In the genomic region with DNA sequence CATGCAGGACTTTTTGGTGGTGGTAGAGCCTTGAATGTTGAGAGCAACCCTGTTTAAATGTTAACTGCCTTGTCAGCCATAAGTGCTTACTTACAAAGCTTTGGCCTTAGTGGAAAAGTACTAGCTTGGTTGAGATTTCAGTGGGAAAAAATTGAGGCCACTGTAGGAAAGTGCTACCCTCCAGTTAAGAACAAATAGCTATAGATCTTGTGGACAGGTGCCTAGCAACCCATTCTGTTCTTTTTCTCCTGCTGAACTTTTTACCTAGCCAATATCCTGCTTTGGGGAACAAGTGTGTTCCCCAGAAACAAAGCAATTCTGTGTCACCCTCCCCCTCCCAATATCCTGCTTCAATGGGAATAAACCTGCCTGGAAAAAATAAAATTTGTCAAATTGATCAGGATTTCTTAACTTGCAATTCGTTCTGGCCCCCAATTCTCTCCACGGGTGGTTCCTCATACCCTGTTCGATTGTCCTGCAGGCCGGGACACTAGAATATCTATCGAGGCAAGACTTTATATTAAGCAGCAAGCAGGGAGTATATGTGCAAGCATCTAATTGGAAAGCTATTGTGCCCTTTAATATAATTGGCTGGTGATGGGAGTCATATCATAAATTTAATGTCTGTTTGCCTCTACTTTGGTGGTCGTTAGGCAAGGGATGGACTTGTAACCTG, we compare ENCODE assay signal across 26 mouse cellular contexts.
DNase-seq lines count a peak whose midpoint lies in the region; ATAC-seq lines count a peak whose summit lies in the region.
"Had no signal": no experiment of that assay in that cellular context is flagged by ENCODE, and none has a peak within 500 bp of the region (broad histone marks: within the 10 kb centered on the region; RNA-seq: fewer than 3 reads in every experiment).

No protein-coding gene starts in this region.

- H3K36me3 ChIP-seq in hindbrain, embryonic 15.5 days, result no peaks in the 10 kb centered on the region
- H3K36me3 ChIP-seq in hindbrain, embryonic 10.5 days, result no peaks in the 10 kb centered on the region
- no peaks in the 10 kb centered on the region for H3K36me3 ChIP-seq in neural tube, embryonic 13.5 days
- H3K36me3 ChIP-seq: embryonic facial prominence, embryonic 12.5 days; embryonic facial prominence, embryonic 15.5 days; forebrain, embryonic 15.5 days; heart, embryonic 10.5 days; heart, embryonic 13.5 days; hindbrain, embryonic 13.5 days; intestine, embryonic 15.5 days had no signal

- no peaks in the 10 kb centered on the region for H3K4me1 ChIP-seq in hindbrain, embryonic 15.5 days (replicated peaks)
- no peaks in the 10 kb centered on the region for H3K4me1 ChIP-seq in hindbrain, embryonic 10.5 days (replicated peaks)
- H3K4me1 ChIP-seq in neural tube, embryonic 13.5 days (replicated peaks), result 0 out of 2 replicates have a peak, but pooled peaks cover 5% of the 10 kb centered on the region
- H3K4me1 ChIP-seq: embryonic facial prominence, embryonic 12.5 days; embryonic facial prominence, embryonic 15.5 days; forebrain, embryonic 15.5 days; heart, embryonic 10.5 days; heart, embryonic 13.5 days; hindbrain, embryonic 13.5 days; intestine, embryonic 15.5 days had no signal

- H3K9me3 ChIP-seq in hindbrain, embryonic 15.5 days, result no peaks in the 10 kb centered on the region; the same call in 1 of the 2 replicates
- no peaks in the 10 kb centered on the region for H3K9me3 ChIP-seq in hindbrain, embryonic 10.5 days
- no peaks in the 10 kb centered on the region for H3K9me3 ChIP-seq in neural tube, embryonic 13.5 days
- H3K9me3 ChIP-seq: embryonic facial prominence, embryonic 12.5 days; embryonic facial prominence, embryonic 15.5 days; forebrain, embryonic 15.5 days; heart, embryonic 10.5 days; heart, embryonic 13.5 days; hindbrain, embryonic 13.5 days; intestine, embryonic 15.5 days had no signal

- H3K27me3 ChIP-seq in hindbrain, embryonic 15.5 days, result no peaks in the 10 kb centered on the region
- H3K27me3 ChIP-seq in hindbrain, embryonic 10.5 days (ENCODE audit: insufficient read depth, poor library complexity, severe bottlenecking), result no peaks in the 10 kb centered on the region
- H3K27me3 ChIP-seq in neural tube, embryonic 13.5 days, result no peaks in the 10 kb centered on the region
- H3K27me3 ChIP-seq: embryonic facial prominence, embryonic 12.5 days; embryonic facial prominence, embryonic 15.5 days; forebrain, embryonic 15.5 days; heart, embryonic 13.5 days; hindbrain, embryonic 13.5 days; intestine, embryonic 15.5 days had no signal

- no peak for DNase-seq in hindbrain, embryonic 10.5 days (ENCODE audit: low spot score)
- DNase-seq in embryo, embryonic 11 days, result peak; percentile 9
- peak; percentile 4 for DNase-seq in embryo, embryonic 9.5 days (ENCODE audit: extremely low spot score)
- DNase-seq in right cerebral cortex, adult 18-20 months, result no peak
- no peak for DNase-seq in cerebellum, adult 11 months
- DNase-seq in kidney, postnatal 25 days, result no peak
- DNase-seq: adrenal gland, adult 8-10 months; adrenal gland, postnatal 25 days; cerebellum, adult 18-20 months; cerebellum, adult 9-10 months; cerebellum, postnatal 14 days; gastrocnemius, postnatal 10 days; gastrocnemius, postnatal 36 days; heart, adult 2 months; heart, postnatal 14 days; heart, postnatal 4 days had no signal

- no peak overlapping the region for H3K27ac ChIP-seq in hindbrain, embryonic 15.5 days (replicated peaks)
- no peak overlapping the region for H3K27ac ChIP-seq in hindbrain, embryonic 10.5 days
- peak overlapping the region; percentile 52; the same call in 1 of the 2 replicates for H3K27ac ChIP-seq in neural tube, embryonic 13.5 days (replicated peaks)
- H3K27ac ChIP-seq: embryonic facial prominence, embryonic 12.5 days; embryonic facial prominence, embryonic 15.5 days; forebrain, embryonic 15.5 days; heart, adult 2 months; heart, embryonic 10.5 days; heart, embryonic 13.5 days; hindbrain, embryonic 13.5 days; intestine, embryonic 15.5 days had no signal

- H3K9ac ChIP-seq in hindbrain, embryonic 15.5 days, result no peak overlapping the region
- no peak overlapping the region for H3K9ac ChIP-seq in neural tube, embryonic 13.5 days
- H3K9ac ChIP-seq: embryonic facial prominence, embryonic 12.5 days; embryonic facial prominence, embryonic 15.5 days; forebrain, embryonic 15.5 days; heart, embryonic 13.5 days; hindbrain, embryonic 13.5 days; intestine, embryonic 15.5 days had no signal

- H3K4me2 ChIP-seq in hindbrain, embryonic 15.5 days, result no peak overlapping the region
- H3K4me2 ChIP-seq in neural tube, embryonic 13.5 days, result no peak overlapping the region
- H3K4me2 ChIP-seq: embryonic facial prominence, embryonic 12.5 days; embryonic facial prominence, embryonic 15.5 days; forebrain, embryonic 15.5 days; heart, embryonic 13.5 days; hindbrain, embryonic 13.5 days; intestine, embryonic 15.5 days had no signal

- H3K4me3 ChIP-seq in hindbrain, embryonic 15.5 days, result no peak overlapping the region
- H3K4me3 ChIP-seq in hindbrain, embryonic 10.5 days, result no peak overlapping the region
- no peak overlapping the region for H3K4me3 ChIP-seq in neural tube, embryonic 13.5 days
- H3K4me3 ChIP-seq: embryonic facial prominence, embryonic 12.5 days; embryonic facial prominence, embryonic 15.5 days; forebrain, embryonic 15.5 days; heart, adult 2 months; heart, embryonic 10.5 days; heart, embryonic 13.5 days; hindbrain, embryonic 13.5 days; intestine, embryonic 15.5 days had no signal

- WGBS in hindbrain, embryonic 15.5 days, result 50% methylated on average over 6 of the region's 6 CpGs
- 82% methylated on average over 6 of the region's 6 CpGs for WGBS in hindbrain, embryonic 10.5 days
- 17% methylated on average over 6 of the region's 6 CpGs for WGBS in neural tube, embryonic 13.5 days

- 0 out of 2 replicates have a peak, but pooled peaks have one; percentile 27 for ATAC-seq in hindbrain, embryonic 15.5 days (ENCODE audit: low FRiP score, low read depth)
- ATAC-seq in neural tube, embryonic 13.5 days (ENCODE audit: low read depth), result peak; percentile 81
- ATAC-seq: CD4-positive, CD25-positive, alpha-beta regulatory T cell, adult 4 months; forebrain, embryonic 15.5 days; intestine, embryonic 15.5 days had no signal

Comparison
In these comparisons a context has a peak if more than half of its experiments do, and no peak if none do; other contexts are left out.
1. DNase-seq: peak in embryo, embryonic 11 days (single experiment) and embryo, embryonic 9.5 days (single experiment); none in hindbrain, embryonic 10.5 days (single experiment), right cerebral cortex, adult 18-20 months (single experiment), cerebellum, adult 11 months (single experiment) and kidney, postnatal 25 days (0 of 2).